Mouse (Mus musculus) cerebellum, postnatal 10 days (tissue): ENCODE measurements around the gene Rae1.

Source experiments
- DNase-seq, 2 experiments: peaks; one replicate each; pipeline ENCODE4 v3.0.0; 2021; ENCODE audit warnings: mixed read lengths in 2 of 2

Rae1 gene

DNA sequence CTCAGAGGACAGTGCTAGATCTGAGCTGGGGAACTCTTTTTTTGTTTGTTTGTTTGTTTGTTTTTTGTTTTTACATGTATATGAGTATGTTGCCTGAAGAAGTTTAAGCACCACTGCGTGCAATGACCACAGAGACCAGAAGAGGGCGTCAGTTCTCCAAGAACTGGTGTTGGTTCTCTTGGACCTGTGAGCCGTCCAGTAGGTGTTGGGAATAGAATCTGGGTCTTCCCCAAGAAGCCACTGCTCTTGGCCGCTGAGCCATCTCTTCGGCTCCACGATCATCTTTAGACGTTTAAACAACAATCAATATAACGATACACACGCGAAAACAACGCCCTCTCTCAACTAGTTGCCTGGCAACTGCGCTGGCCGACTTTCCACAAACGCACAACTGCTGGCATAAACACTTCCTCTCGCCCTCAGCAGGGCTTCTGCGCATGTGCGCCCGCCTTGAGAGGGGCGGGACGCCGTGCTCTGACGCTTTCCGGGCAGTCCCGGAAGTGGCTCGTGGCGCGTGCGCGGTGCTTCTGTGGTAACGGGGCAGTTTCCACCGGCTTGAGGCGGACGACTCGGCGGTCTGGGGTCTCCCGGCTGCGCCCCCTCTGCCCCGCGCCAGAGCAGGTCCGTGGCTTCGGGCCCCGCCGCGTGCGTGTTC lies at the start of gene Rae1:
Rae1 (plus strand) TSS at position 488 of the 655 bp plus-strand sequence.
- DNase-seq = peak; percentile 99

DNA sequence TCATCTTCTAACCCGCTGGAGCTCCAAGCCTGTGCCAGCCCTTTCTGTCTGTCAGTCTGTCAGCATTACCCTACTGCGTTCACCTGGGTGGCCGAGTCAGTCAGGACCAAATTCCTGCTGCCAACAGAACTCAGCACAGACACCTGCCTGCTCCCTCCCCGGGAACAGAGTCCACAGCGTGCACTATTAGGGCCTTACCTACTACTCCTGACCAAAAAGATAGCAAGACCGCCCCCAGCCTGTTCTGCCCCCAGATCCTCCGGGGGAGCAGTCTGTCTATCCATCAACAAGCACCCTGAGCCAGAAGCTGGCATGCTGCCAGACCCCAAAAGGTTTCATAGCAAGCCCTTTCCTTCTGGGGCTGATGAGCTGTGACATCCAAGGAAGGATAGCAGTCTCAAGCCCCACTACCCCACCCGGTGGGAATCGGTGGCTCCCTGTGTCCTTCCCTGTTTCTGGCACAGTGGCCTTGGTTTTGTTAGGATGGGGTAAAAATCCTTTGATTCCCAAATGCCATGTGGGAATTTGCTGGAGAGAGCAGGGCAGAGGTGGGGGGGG lies 49.7 kb upstream of the Rae1 start:
- DNase-seq = peak; percentile 41 to 47

DNA sequence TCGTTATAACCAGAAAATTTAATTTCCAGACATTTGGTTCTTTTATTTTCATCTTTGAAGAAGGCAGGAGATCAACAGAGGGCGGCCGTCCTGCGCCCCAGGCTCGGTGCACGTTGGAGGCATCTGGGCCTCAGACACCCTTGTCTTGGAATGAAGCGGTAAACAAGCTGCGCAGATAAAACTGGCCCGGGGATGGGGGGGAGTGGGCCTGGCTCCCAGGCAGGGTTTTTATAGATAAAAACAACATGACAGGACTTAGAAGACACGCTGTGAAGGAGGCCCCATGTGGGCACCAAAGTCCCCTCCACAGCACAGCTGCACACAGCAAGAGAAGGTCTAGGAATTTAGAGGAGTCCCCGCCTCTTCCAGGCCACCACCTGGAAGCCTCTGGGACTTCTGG lies 49.2 kb upstream of the Rae1 start:
- no peak for DNase-seq

DNA sequence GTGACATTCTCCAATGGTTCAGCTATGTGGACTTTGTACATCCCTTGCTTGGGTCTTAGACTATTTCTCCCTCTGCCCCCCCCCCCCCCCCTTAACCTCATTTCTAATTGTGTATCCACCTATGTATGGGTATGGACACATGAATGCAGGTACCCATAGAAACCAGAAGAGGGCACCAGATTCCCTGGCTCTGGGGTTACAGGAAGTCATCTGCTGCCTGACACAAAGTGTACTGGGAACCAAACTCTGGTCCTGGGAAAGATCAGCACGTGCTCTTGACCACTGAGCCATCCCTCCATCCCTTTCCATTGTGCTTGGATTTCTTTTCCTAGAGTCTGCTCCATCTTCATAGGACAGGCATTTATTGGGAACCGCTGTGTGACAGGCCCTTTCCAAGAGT lies 47.9 kb upstream of the Rae1 start:
- no peak for DNase-seq

DNA sequence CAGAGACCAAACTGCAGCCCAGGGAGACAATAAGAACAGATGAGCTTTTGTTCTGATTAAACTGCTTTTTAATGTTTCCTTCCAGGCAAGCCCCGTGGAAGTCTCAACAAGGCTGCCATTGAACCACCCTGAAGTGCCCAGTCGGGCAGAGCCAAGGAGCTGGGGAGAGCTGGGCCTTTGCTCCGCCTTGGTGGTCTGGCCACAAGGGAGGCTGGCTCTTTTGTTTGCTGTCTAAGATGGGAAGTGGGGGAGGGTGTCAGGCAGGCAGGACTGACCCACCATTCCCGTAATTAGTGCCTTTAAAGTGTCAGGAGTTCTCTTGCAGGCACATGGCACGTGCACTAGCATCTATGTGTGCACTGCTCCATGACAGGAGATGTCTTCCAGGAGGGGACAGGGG lies 41.3 kb upstream of the Rae1 start:
- no peak for DNase-seq

DNA sequence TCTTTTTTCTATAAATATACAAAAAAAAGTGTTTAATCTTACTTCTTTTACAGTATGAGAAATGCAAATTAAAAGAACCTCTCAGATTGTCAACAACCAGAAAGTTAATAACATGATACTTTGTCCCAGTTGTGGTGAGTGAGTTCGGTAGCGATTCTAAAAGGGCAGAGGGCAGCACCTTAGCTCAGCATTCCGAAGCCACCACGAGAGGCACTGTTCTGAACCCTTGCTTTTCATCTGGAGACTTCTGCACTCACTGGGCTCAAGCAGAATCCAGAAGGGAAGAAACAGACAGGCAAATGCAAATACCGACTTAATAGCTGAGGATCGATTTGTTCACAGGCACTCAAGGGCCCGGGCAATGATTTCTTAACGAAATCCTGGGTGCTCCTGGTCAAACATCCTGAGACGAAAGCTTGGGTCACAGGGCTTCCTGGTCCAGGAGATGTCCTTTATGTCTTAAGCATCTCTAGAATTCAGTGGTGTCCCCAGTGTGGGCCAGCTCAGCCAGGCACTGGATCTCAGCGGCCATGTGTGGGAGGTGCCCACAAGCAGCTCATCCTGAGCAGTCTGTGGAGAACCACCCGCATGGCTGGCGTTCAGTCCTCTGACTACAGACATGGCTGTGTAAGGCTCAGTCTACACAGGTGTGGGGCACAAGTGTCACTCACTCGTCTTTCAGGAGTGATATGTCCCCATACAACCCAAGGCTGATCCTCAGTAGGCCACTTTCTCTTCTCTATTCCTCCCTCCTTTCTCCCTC lies 40.7 kb upstream of the Rae1 start:
- no peak for DNase-seq

DNA sequence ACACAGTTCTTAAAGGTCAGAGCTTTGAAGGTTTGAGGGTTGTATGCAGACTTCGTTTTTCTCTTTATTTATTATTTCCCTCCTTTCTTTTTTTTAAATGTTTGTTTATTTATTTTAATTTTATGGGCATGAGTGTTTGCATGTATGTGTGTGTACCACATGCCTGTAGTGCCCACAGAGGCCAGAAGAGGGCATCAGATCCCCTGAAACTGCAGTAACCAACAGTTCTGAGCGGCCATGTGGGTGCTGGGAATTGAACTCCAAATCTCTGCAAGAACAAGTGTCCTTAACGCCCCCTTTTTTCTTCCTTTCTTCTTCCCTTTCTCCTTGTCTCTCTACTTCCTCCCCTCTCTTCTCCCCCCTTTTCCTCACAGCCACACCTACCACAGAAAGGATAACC lies 39.6 kb upstream of the Rae1 start:
- DNase-seq = no peak

DNA sequence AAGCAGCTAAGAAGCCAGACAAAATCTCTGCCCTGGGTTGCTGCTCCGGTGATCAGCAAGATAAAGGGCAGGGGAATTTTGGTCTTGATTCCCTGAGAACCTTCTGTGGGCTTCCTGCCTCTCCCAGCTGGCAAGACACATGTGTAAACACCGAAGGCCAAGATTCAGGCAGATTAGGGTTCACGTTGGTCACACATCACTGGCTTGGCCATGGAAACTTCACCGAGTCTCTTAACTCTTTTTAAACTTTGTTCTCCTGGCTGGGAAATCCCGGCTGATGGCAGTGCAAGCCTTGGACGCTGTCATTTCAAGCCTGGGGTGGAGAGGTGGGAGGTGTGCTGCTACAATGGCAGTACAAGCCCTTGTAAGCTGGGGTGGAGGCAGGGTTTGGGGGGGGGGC lies 38.7 kb upstream of the Rae1 start:
- no peak for DNase-seq

DNA sequence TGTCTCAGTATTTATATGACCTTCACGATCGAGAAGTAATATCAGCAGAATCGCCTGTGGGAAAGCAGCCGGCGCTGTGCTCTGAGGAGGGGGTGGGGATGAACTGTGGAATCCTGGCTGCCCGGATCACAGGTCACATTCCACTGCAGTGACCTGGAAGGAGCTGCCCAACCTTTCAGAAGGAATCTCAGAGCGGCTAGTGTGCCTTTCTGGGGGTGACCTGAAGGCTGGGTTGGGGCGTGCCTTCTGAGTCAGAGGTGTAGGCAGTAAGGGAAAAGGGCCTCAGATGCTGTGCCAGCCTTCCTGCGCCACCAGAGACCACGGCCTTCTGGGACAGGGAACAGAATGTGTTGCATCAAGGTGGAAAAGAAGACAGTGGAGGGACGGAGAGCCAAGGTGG lies 34.7 kb upstream of the Rae1 start:
- no peak for DNase-seq

DNA sequence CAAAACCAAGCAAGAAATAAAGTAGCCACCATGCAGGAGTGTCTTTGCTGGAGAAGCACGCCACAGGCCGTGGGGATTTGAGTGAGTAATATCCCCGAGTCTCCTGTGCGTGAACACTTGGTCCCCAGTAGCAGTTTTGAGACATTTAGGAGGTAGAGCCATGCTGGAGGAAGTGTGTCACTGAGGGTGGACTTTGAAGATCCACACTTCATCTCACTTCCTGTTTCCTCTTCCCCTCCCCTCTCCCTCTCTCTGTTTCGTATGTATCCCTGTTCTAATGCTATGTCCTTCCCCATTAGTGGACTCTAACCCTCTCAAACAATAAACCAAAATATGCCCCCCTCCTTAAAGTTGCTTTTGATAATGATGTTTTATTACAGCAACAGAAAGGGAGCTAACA lies 33.4 kb upstream of the Rae1 start:
- no peak for DNase-seq

DNA sequence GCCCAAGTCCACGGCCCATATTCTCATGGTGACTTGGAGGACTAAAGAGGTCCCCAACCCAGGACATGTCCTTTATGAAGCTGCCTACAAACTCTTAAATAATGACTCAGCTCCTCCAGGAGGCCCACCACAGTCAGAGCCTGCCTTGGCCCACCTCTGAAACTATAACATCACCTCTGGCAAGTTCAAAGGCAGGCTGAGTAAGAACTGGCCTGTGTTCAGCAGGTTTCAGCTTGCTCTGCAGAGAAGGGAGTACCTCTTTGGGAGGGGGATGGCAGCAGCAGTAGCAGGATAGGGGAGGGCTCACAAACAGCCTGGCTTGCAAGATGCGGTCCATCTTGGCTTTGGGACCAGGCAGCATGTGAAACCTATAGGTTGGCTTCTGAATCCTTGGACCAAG lies 28.1 kb upstream of the Rae1 start:
- DNase-seq = no peak

DNA sequence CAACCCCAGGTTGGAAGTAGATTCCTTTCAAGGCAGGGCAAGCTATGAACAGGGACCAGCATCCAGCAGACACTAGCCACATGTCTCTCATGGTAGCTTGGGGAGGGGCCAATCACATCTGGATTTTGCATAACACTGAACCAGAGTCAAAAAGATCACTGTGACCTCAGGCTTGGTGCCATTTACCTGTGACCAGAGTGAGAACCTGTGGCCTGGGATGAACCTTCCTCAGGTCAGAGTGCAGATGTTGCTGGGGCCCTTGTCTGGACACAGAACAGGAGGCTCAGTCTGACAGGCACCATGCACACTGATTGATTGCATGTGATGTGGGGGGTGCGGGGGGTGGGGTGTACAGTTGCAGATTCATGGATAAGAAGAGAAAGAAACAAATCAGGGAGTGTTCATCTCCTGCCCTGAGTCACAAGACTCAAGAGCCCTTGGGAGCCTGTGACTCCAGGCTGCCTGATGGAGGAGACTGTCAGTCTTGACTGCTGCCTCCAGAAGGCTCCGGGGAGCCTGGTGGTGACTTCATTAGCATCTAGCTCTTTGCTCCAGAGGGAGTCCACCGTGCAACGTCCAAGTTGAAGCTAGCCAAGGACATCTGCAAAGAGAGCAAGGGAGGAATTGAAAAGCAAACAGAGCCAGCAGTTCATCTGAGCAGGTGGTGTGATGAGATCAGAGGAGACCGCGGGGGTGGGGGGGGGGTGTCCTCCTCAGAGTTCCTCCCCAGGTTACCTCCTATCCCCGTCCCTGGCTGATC lies 25.9 kb upstream of the Rae1 start:
- DNase-seq = peak in 1 of 2 experiments; percentile 35

DNA sequence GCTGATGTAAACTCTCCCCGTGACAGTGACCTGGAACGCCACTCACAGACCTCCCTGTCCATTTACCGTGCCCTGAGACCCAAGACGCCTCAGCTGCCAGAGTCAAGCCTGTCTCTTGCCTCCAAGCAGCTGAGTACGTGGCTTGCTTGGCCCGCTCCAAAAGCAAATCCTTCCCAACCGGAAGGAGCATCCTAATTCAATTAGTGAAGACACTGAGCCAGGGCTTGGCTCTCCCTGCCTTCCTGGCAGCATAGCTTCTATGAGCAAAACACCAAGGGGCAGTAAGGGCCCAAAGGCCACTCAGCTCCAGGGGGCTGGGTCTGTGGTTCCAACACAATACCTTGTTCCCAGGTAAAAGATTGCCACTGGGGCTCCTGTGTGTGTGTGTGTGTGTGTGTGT lies 25.2 kb upstream of the Rae1 start:
- DNase-seq = peak; percentile 82 to 84

DNA sequence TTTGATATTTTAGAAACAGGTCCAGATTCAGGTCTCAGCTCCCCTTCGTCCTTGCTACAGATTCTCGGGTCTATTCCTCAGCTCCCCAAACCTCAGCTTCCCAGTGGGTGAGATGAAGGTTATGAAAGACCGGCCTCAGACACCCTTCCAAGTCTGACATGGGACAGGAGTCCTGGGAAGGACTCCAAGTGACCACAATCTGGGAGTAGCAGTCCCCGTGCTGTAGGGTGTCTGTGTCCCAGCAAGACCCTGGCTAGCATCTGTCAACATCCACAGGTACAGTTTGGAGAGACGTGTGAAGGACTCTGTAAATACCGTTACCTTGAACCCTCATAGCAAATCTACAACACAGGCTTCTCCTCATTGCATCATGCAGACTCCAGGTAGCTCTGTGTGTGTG lies 24.8 kb upstream of the Rae1 start:
- DNase-seq = no peak

DNA sequence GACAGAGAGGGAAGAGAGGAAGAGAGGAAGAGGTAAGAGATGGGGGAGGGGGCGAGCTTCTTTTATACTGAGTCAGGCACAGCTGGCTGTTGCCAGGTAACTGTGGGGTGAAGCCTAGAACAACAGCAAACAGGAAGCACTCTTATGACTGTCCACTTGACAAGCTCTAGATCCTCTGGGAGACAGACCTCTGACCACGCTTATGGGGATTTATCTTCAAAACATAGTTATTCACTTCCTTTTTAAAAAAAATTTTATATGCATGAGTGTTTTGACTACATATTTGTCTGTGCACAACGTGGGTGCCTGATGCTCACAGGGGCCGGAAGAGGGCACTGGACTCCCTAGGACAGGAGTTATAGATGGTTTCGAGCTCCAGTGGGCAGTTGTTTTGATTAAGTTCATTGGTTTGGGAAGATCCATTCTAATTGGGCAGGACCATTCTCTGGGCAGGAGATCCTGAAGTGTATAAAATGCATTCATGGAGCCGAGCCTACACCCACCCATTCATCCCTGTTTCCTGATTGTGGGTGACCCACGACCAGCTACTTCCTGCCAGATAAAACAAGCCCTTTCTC lies 23.2 kb upstream of the Rae1 start:
- DNase-seq = no peak

DNA sequence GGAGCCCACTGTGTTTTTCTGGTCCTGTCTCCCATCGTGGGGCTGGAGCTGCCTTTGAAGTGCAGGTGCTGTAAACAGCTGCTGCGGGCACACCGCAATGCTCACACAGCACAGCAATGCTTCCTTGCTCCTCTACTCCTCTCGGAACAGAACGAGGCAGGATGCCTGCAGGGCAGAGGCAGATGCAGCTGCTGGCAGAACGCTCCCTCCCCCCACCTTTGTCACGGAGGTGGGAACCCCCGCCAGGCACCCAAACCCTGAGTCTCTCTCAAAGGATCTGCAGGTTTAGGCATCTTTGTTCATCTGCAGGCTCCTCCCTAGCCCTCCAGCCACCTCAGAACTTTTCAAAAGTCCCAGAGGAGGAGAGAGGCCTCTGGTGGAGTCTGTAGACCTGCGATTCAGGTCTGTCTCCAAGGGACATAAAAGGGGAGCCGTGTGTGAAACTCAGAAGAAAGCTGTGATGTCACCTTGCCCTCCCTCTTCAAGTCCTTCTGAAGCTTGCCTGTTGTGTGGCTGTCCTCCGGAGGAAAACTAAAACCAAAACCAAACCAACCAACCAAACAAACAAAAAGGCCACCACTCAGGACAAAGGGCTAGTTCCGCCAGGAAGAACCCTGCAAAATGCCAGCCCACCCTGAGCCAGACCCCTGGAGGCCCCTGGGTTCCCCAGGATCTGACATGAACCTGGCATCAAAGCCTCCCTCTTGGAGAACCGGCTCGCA lies 22.3 kb upstream of the Rae1 start, which contains the start of gene Spo11:
Spo11 (plus strand) TSS at position 292 of the 722 bp plus-strand sequence.
- peak in 1 of 2 experiments; percentile 23 for DNase-seq

DNA sequence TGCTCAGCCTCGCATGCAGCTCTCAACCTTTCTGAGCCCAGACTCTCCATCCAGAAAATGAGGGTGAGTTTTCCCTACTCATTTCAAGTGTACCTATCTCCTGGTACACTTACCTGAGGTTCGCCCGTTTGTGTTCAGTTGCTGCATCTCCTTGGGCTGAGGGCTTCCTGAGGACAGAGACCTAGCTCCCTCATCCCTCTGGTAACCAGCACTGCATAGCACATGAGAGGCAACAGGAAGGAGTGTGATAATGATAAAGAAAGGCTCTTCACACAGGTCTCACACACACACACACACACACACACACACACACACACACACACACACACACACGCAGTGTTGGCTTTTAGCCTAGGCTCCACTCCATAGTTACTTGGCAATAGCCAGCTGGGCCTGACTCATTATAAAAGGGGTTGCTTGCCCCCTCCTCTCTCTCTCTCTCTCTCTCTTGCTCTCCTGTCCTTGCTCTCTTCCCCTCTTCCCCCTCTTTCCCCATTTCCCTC lies 21.7 kb upstream of the Rae1 start:
- peak; percentile 35 to 36 for DNase-seq

DNA sequence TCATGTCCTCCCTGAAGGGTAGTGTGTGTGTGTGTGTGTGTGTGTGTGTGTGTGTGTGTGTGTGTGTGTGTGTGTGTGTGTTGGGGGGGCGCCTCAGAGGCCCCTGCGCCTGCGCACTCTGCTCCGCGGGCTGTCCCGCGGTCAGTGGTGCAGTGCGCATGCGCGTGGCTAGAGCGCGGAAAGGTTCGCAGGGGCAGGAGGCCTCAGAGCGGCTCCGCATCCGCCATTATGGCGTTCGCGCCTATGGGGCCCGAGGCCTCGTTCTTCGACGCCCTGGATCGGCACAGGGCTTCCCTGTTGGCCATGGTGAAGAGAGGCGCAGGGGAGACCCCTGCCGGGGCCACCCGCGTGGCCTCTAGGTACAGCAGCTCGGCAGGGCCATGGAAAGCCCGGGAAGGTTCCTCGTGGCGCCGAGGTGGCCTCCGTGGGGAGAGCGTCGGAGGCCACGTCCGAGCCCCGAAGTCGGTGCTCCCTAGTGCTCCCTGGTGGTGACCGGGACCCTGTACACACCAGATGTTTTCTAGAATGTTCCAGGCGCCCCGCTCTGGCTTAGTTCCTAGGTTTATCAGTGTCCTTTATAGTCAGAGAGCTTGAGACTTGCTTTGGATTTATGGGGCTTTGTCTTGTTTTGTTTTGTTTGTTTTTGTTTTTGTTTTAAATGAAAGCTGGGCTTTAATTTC lies 20.1 kb upstream of the Rae1 start:
- no peak for DNase-seq

DNA sequence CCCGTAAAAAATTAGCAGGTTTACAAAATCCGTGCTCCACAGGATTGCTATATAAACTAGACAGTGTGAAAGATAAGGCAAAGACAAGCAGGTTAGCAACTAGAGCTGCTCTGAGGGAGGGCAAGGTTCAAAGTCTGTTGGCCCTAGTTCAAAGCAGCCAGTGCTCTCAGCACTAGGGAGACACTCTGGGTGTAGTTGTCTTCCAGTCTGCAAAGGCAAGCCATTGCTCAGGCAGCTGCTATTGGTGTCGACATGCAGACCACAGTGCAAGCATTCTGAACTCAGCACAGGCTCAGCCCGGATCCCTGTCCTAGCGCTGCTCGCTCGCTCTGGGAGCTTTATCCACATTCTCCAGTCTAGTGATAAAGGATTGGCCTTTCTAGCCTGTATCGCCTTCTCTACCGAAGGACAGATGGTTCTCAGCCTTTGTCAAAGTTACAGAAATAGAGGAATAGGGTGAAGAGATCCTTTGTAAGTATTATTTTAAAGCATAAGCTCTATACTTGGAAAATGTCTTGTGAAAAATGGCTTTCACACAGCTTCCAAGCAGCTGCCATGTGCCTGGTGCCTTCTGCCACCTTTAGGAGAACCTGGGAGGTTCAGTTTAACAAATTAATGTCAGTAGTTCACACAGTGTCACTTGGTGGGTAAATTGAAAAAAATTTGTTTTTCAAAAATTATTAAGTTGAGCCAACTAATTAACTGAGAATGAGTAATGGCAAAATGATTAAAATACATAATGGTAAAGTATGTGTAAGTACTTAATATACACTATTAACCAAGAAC lies 16.9 kb upstream of the Rae1 start:
- DNase-seq = no peak

DNA sequence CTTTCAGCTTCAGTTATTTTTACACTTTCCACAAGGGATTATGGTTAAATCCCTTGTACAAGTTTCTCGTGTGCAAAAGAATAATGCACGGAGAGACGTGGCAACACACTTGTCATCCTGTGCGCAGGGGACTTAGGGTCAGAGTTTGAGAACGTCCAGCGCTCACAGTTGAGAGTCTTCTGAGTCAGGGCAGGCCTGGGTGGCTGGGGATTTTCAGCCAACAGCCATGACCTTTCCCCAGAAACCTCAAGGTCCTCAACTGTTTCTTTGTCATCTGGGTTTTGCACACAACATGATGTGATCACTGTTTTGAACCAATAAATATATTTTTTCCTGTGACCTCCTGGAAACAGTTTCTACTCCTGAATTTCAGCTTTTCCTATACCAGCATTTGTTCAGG lies 9.8 kb upstream of the Rae1 start:
- no peak for DNase-seq

DNA sequence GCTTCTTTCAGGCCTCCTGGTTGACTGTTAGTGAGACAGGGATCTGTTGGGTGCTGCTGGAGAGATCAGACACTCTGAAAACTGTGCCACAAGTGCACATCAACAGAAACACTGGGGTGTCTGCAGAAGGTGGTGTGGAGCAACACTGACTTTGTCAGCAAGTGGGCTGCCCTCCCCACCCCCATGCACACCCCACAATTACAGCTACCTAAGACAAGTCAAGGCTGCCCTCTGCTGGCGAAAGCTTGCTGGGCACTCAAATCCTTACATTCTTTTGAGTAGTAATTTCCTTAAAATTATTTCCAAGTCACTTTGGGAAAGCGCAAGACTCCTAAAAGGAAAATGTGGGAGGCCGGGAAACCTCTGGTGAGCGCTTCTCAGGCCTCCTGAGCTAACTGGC lies 3.7 kb upstream of the Rae1 start:
- peak; percentile 88 to 89 for DNase-seq
